Mouse (Mus musculus): ENCODE results near the gene Il33. TPM values are rescaled to one million over a fixed set of nuclear protein-coding genes. Genes with fewer than 3 reads are reported as not detected.

Gene Il33
- polyA plus RNA-seq, 1 experiment: 3.3 TPM

DNA sequence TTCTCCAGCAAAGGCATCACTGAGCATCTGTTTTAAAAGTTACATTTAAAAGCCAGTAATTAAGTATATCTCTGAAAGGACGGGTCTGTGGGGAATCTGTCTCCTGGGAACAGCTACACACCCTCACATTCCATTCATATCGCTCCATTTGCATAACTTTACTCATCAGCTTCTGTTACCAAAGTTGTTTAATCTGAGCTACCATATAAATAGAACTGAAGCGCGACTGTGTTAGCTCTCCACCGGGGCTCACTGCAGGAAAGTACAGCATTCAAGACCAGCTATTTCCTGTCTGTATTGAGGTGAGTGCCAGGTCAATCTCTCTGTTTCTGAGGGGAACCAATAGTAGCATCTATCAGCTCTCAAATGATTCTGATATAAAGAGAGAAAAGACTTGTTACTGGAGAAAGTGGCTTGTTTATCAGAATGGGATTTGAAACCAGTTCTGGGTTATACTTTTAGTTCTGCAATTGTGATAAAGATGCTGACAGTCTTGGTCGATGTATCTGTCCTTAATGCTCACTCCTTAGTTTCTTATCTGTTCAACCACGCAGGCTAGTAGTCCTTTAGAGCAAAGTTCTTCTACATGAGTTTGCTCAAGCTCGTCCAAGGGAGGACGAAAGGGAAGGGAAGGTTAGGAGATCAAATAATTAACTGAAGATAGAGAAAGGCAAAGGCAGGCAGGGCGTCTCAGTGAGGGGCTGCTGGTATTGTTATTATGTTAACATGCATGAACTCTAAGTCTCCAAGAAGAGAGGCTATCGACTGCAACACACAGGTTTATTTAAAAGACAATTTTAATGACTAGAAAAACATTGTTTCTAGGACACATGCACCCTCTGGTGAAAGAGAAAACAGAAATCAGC, 20.9 kb downstream of the Il33 start:
- 21% methylated on average over 11 of the region's 11 CpGs for WGBS

DNA sequence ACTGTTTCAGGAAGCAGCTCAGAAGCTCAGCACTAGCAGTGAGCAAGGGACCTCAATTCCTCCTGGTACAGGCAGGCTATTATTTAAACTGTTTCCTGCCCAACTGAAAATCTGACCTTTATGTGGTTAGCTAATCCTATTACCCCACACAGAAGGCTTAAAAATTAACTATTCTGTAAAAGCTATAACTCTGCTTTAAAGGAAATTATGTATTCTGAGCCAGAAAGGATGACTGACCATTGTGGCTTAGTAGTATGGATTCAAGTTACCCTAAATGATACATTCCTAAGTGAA, 21.5 kb downstream of the Il33 start:
- Histone ChIP-seq H3K27me3 (ENCODE audit: control insufficient read depth, insufficient read depth, low read length) (no peaks in the 10 kb centered on the region), H3K27ac (ENCODE audit: control insufficient read depth, insufficient read depth, low read length) (no peak overlapping the region), H3K36me3 (ENCODE audit: control insufficient read depth, insufficient read depth, low read length) (no peaks in the 10 kb centered on the region), H3K4me3 (ENCODE audit: control insufficient read depth, insufficient read depth, low read length) (no peak overlapping the region), H3K4me1 (replicated peaks; ENCODE audit: control insufficient read depth, insufficient read depth, low read length) (peaks cover 4% of the 10 kb centered on the region)
- no peak for DNase-seq
- TF ChIP-seq CTCF (IDR thresholded peaks at IDR 0.05; ENCODE audit: borderline replicate concordance, control insufficient read depth, extremely low read depth, insufficient read depth, low read length, poor library complexity): no peak
- no peak for TF ChIP-seq POLR2A (IDR thresholded peaks at IDR 0.05; ENCODE audit: control insufficient read depth, extremely low read depth, insufficient read depth, low read length, poor library complexity)

More for the DNA sequence above, 20.9 kb downstream of the Il33 start:
- H3K4me3 ChIP-seq (ENCODE audit: control insufficient read depth, insufficient read depth, low read length): no peak overlapping the region
- H3K27ac ChIP-seq (ENCODE audit: control insufficient read depth, insufficient read depth, low read length): no peak overlapping the region
- H3K27me3 ChIP-seq (ENCODE audit: control insufficient read depth, insufficient read depth, low read length): no peaks in the 10 kb centered on the region
- H3K4me1 ChIP-seq (replicated peaks; ENCODE audit: control insufficient read depth, insufficient read depth, low read length): peaks cover 4% of the 10 kb centered on the region
- DNase-seq: no peak
- TF ChIP-seq CTCF (IDR thresholded peaks at IDR 0.05; ENCODE audit: borderline replicate concordance, control insufficient read depth, extremely low read depth, insufficient read depth, low read length, poor library complexity) (no peak), POLR2A (IDR thresholded peaks at IDR 0.05; ENCODE audit: control insufficient read depth, extremely low read depth, insufficient read depth, low read length, poor library complexity) (no peak)
- H3K36me3 ChIP-seq (ENCODE audit: control insufficient read depth, insufficient read depth, low read length): no peaks in the 10 kb centered on the region

DNA sequence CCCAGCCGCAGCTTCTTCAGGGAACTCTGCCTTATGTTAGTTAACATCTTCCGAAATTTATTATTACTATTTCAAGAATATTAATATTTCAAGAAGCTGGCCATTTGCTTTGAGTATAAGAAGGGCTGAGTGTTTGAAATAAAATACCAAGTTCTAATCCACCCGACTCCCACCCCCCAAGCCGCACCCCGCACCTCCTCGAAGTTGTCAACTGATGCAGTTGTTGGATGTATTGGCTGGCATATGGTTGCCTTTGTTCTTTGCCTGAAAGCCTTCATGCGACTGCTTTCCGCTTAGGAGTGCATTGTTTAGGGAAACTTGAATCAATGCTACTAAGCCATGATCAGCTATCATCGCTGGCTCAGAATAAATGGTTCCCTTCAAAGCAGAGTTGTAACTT, 22.1 kb downstream of the Il33 start:
- no peaks in the 10 kb centered on the region for H3K36me3 ChIP-seq (ENCODE audit: control insufficient read depth, insufficient read depth, low read length)
- TF ChIP-seq CTCF (IDR thresholded peaks at IDR 0.05; ENCODE audit: borderline replicate concordance, control insufficient read depth, extremely low read depth, insufficient read depth, low read length, poor library complexity): no peak
- no peak for TF ChIP-seq POLR2A (IDR thresholded peaks at IDR 0.05; ENCODE audit: control insufficient read depth, extremely low read depth, insufficient read depth, low read length, poor library complexity)
- no peaks in the 10 kb centered on the region for H3K27me3 ChIP-seq (ENCODE audit: control insufficient read depth, insufficient read depth, low read length)
- no peak overlapping the region for H3K4me3 ChIP-seq (ENCODE audit: control insufficient read depth, insufficient read depth, low read length)
- H3K4me1 ChIP-seq (replicated peaks; ENCODE audit: control insufficient read depth, insufficient read depth, low read length): peaks cover 4% of the 10 kb centered on the region
- no peak overlapping the region for H3K27ac ChIP-seq (ENCODE audit: control insufficient read depth, insufficient read depth, low read length)
- WGBS: 98% methylated on average over 9 of the region's 9 CpGs
- DNase-seq: no peak

- TF ChIP-seq CTCF (IDR thresholded peaks at IDR 0.05; ENCODE audit: borderline replicate concordance, control insufficient read depth, extremely low read depth, insufficient read depth, low read length, poor library complexity) (0 out of 2 replicates have a peak, but pooled peaks have one; percentile 24), POLR2A (IDR thresholded peaks at IDR 0.05; ENCODE audit: control insufficient read depth, extremely low read depth, insufficient read depth, low read length, poor library complexity) (no peak)
- peaks cover 4% of the 10 kb centered on the region for H3K4me1 ChIP-seq (replicated peaks; ENCODE audit: control insufficient read depth, insufficient read depth, low read length)
- DNase-seq: peak; percentile 41
- H3K4me3 ChIP-seq (ENCODE audit: control insufficient read depth, insufficient read depth, low read length): no peak overlapping the region
- no peaks in the 10 kb centered on the region for H3K27me3 ChIP-seq (ENCODE audit: control insufficient read depth, insufficient read depth, low read length)
- no peaks in the 10 kb centered on the region for H3K36me3 ChIP-seq (ENCODE audit: control insufficient read depth, insufficient read depth, low read length)
- no peak overlapping the region for H3K27ac ChIP-seq (ENCODE audit: control insufficient read depth, insufficient read depth, low read length)
- 36% methylated on average over 25 of the region's 25 CpGs for WGBS
Measured at GRCm38 (mm10) chr19:29947891-29948801, 23.2 kb downstream of the Il33 start.

DNA sequence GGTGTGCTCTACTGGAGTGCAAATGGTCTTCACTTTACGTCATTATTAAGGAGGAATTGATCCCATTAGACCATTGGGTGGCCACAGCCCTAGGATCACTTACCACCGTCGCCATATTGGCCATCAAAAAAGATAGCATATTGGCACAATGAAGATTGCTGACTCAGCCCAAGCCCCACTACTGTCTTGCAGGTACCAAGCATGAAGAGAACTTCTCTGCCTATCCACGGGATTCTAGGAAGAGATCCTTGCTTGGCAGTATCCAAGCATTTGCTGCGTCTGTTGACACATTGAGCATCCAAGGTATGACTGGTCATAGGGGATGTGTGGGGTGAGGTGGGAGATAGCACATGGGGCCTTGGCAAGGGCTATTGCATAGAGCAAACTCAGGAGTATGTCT, 27.6 kb downstream of the Il33 start:
- Histone ChIP-seq H3K27ac (ENCODE audit: control insufficient read depth, insufficient read depth, low read length) (no peak overlapping the region), H3K27me3 (ENCODE audit: control insufficient read depth, insufficient read depth, low read length) (no peaks in the 10 kb centered on the region), H3K4me1 (replicated peaks; ENCODE audit: control insufficient read depth, insufficient read depth, low read length) (peaks cover 4% of the 10 kb centered on the region), H3K4me3 (ENCODE audit: control insufficient read depth, insufficient read depth, low read length) (no peak overlapping the region), H3K36me3 (ENCODE audit: control insufficient read depth, insufficient read depth, low read length) (no peaks in the 10 kb centered on the region)
- DNase-seq: no peak
- WGBS: 93% methylated on average over 5 of the region's 5 CpGs
- no peak for TF ChIP-seq CTCF (IDR thresholded peaks at IDR 0.05; ENCODE audit: borderline replicate concordance, control insufficient read depth, extremely low read depth, insufficient read depth, low read length, poor library complexity)
- TF ChIP-seq POLR2A (IDR thresholded peaks at IDR 0.05; ENCODE audit: control insufficient read depth, extremely low read depth, insufficient read depth, low read length, poor library complexity): no peak

DNA sequence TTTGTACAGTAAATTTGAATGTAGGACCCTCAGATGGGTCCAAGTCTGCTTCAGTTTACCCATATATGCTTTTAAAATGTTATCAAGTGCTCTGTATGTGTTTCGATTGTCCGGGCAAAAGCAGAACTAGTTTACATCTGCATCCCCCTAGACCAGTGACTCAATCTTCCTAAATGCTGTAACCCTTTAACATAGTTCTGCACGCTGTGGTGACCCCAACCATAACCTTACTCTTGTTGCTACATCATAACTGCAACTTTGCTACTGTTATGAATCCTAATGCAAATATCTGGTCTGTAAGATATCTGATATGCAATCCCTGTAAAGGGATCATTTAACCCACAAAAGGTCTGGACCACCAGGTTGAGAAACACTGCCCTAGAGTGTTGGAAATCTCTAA, 28.9 kb downstream of the Il33 start:
- Histone ChIP-seq H3K4me3 (ENCODE audit: control insufficient read depth, insufficient read depth, low read length) (no peak overlapping the region), H3K27ac (ENCODE audit: control insufficient read depth, insufficient read depth, low read length) (no peak overlapping the region), H3K36me3 (ENCODE audit: control insufficient read depth, insufficient read depth, low read length) (no peaks in the 10 kb centered on the region), H3K4me1 (replicated peaks; ENCODE audit: control insufficient read depth, insufficient read depth, low read length) (no peaks in the 10 kb centered on the region), H3K27me3 (ENCODE audit: control insufficient read depth, insufficient read depth, low read length) (no peaks in the 10 kb centered on the region)
- TF ChIP-seq CTCF (IDR thresholded peaks at IDR 0.05; ENCODE audit: borderline replicate concordance, control insufficient read depth, extremely low read depth, insufficient read depth, low read length, poor library complexity) (no peak), POLR2A (IDR thresholded peaks at IDR 0.05; ENCODE audit: control insufficient read depth, extremely low read depth, insufficient read depth, low read length, poor library complexity) (no peak)
- no peak for DNase-seq
- 75% methylated on average over 3 of the region's 3 CpGs for WGBS

All from thymus, adult 2 months (tissue).